Mouse (Mus musculus): Measurements from ENCODE around the gene Olfr791. TPM values are rescaled to one million over a fixed set of nuclear protein-coding genes. Genes with fewer than 3 reads are reported as not detected.

Olfr791 gene
- polyA plus RNA-seq (2012; rRNA removed), result not detected in 2 replicates

DNA sequence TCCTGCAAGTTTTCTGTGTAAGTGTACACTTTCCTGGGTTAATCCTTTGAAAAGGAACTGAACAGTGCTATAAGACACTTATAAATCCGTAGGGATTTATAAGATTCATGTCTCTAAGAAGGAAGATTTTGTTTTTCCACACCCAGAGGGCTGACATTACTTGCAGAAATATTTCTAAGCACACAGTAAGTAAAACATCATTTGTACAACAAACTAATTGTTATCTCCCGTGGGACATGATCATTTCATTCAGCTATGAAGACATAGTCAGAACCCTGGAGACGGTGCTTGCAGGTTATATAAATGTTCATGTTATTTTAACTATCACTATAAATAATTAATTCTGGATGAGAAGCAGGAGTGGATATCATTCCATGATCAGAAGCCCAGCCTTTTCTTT, at the start of gene Olfr791:
Olfr791 (plus strand) TSS at position 301 of the 400 bp plus-strand sequence.

GRCm38 (mm10) chr10:129484452-129484851, 37.1 kb upstream of the Olfr791 start, which contains the start of gene Olfr789:
Olfr789 (plus strand) TSS chr10:129484752.

DNA sequence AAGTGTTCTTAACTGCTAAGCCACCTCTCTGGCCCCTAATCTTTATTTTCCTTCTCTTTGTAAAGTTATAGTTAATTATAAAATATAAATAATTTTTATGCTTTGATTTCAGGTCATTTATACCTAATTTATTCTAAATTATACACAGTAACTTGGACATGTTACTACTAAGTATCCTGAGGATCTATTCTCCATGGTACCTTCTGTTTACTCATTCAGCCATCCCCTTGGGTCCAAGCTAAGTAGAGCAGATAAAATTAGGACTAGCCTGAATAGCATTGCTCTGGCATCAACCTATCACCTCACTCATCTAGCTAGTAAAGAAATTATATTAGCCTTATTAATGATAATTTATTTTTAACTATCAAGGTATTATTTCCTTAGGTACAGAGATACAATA, 23.4 kb upstream of the Olfr791 start, which contains the start of gene Olfr790:
Olfr790 (plus strand) TSS at position 301 of the 400 bp plus-strand sequence.

GRCm38 (mm10) chr10:129538862-129539261, 17.3 kb downstream of the Olfr791 start, which contains the start of gene Olfr792:
Olfr792 (plus strand) TSS chr10:129539162.

DNA sequence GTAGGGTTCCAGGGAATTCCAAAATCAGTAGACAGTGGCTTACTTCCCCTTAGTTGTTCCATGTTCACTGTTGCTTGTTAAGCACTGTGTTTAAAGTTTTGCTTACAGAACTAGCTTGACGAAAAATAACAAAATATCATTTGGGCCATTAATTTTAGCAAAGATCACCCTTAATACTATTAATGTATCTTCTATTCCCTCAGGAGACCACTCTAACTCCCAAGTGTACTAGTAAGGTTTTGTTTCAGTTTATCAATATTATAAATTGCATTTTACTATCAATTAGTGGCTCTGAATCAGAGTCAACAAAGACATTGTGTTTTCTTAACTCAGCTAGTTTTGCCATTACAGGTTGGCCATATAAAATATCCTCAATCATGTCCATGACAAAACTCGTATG, 45.8 kb downstream of the Olfr791 start, which contains the start of gene Olfr794:
Olfr794 (plus strand) TSS at position 301 of the 400 bp plus-strand sequence.

Other genes starting within 250 kb of the Olfr791 start
- not detected in 2 replicates for gene Olfr780, start 203.7 kb upstream of the Olfr791 start, polyA plus RNA-seq (2012; rRNA removed)
- not detected in 2 replicates for gene Olfr781, start 192.9 kb upstream of the Olfr791 start, polyA plus RNA-seq (2012; rRNA removed)
- not detected in 2 replicates for gene Olfr782, start 172.9 kb upstream of the Olfr791 start, polyA plus RNA-seq (2012; rRNA removed)
- gene Olfr784, start 137.7 kb upstream of the Olfr791 start, polyA plus RNA-seq (2012; rRNA removed), result 0.07 and 0.08 TPM in 2 replicates
- gene Olfr785, start 116.4 kb upstream of the Olfr791 start, polyA plus RNA-seq (2012; rRNA removed), result not detected in 2 replicates
- gene Olfr786, start 94.5 kb upstream of the Olfr791 start, polyA plus RNA-seq (2012; rRNA removed), result not detected in 2 replicates
- not detected in 2 replicates for gene Olfr787, start 59.9 kb upstream of the Olfr791 start, polyA plus RNA-seq (2012; rRNA removed)
- not detected in 2 replicates for gene Olfr788, start 50.8 kb upstream of the Olfr791 start, polyA plus RNA-seq (2012; rRNA removed)
- gene Olfr789, start 37.0 kb upstream of the Olfr791 start, polyA plus RNA-seq (2012; rRNA removed), result not detected in 2 replicates
- not detected in 2 replicates for gene Olfr790, start 23.3 kb upstream of the Olfr791 start, polyA plus RNA-seq (2012; rRNA removed)
- not detected in 2 replicates for gene Olfr792, start 17.4 kb downstream of the Olfr791 start, polyA plus RNA-seq (2012; rRNA removed)
- gene Olfr794, start 45.9 kb downstream of the Olfr791 start, polyA plus RNA-seq (2012; rRNA removed), result not detected in 2 replicates
- not detected in 2 replicates for gene Olfr796, start 90.8 kb downstream of the Olfr791 start, polyA plus RNA-seq (2012; rRNA removed)
- gene Olfr798, start 106.1 kb downstream of the Olfr791 start, polyA plus RNA-seq (2012; rRNA removed), result not detected in 2 replicates
- gene Olfr799, start 115.7 kb downstream of the Olfr791 start, polyA plus RNA-seq (2012; rRNA removed), result not detected in 2 replicates
- not detected in 2 replicates for gene Olfr800, start 135.9 kb downstream of the Olfr791 start, polyA plus RNA-seq (2012; rRNA removed)
- not detected in 2 replicates for gene Olfr801, start 152.1 kb downstream of the Olfr791 start, polyA plus RNA-seq (2012; rRNA removed)
- gene Olfr802, start 166.4 kb downstream of the Olfr791 start, polyA plus RNA-seq (2012; rRNA removed), result not detected in 2 replicates
- not detected in 2 replicates for gene Olfr803, start 172.5 kb downstream of the Olfr791 start, polyA plus RNA-seq (2012; rRNA removed)
- gene Olfr804, start 181.4 kb downstream of the Olfr791 start, polyA plus RNA-seq (2012; rRNA removed), result not detected in 2 replicates
- gene Olfr805, start 207.6 kb downstream of the Olfr791 start, polyA plus RNA-seq (2012; rRNA removed), result not detected in 2 replicates
- gene Olfr806, start 220.1 kb downstream of the Olfr791 start, polyA plus RNA-seq (2012; rRNA removed), result not detected in 2 replicates
- not detected in 2 replicates for gene Olfr807, start 236.0 kb downstream of the Olfr791 start, polyA plus RNA-seq (2012; rRNA removed)
- not detected in 2 replicates for gene Olfr808, start 243.7 kb downstream of the Olfr791 start, polyA plus RNA-seq (2012; rRNA removed)

All from central nervous system, embryonic 18 days (tissue).